Mouse (Mus musculus): ENCODE measurements around the gene Ms4a6b.
"Not testable (repeated sequence)": the region's sequence is repeated elsewhere in the genome, so short reads cannot be mapped to it uniquely, and the experiment has no call there.

Ms4a6b gene

GRCm38 (mm10) chr19:11516246-11516645, at the start of gene Ms4a6b:
TSS of gene Ms4a6b (plus strand) at chr19:11516512.
- DNase-seq (ENCODE audit: low read depth in 1 of 2, low spot score in 2 of 2): no peak

GRCm38 (mm10) chr19:11468361-11468760, 48.0 kb upstream of the Ms4a6b start:
- not testable (repeated sequence) for DNase-seq (ENCODE audit: low read depth in 1 of 2, low spot score in 2 of 2)

GRCm38 (mm10) chr19:11469215-11469614, 47.1 kb upstream of the Ms4a6b start, which contains the start of gene Ms4a6c:
TSS of gene Ms4a6c (plus strand) at chr19:11469366.
- DNase-seq (ENCODE audit: low read depth in 1 of 2, low spot score in 2 of 2): peak in 1 of 2 experiments; percentile 38

- no peak for DNase-seq (ENCODE audit: low read depth in 1 of 2, low spot score in 2 of 2)
Measured at GRCm38 (mm10) chr19:11479714-11480113, 36.6 kb upstream of the Ms4a6b start.

- DNase-seq (ENCODE audit: low read depth in 1 of 2, low spot score in 2 of 2): no peak
Measured at GRCm38 (mm10) chr19:11482684-11483083, 33.6 kb upstream of the Ms4a6b start.

GRCm38 (mm10) chr19:11483941-11484340, 32.4 kb upstream of the Ms4a6b start:
- no peak for DNase-seq (ENCODE audit: low read depth in 1 of 2, low spot score in 2 of 2)

- DNase-seq (ENCODE audit: low read depth in 1 of 2, low spot score in 2 of 2): no peak
Measured at GRCm38 (mm10) chr19:11484388-11484787, 31.9 kb upstream of the Ms4a6b start.

- DNase-seq (ENCODE audit: low read depth in 1 of 2, low spot score in 2 of 2): no peak
Measured at GRCm38 (mm10) chr19:11485266-11485665, 31.0 kb upstream of the Ms4a6b start.

GRCm38 (mm10) chr19:11485746-11486145, 30.6 kb upstream of the Ms4a6b start, which contains the start of gene Gm8369:
TSS of gene Gm8369 (plus strand) at chr19:11485938.
- no peak for DNase-seq (ENCODE audit: low read depth in 1 of 2, low spot score in 2 of 2)

GRCm38 (mm10) chr19:11486599-11486998, 29.7 kb upstream of the Ms4a6b start:
- no peak for DNase-seq (ENCODE audit: low read depth in 1 of 2, low spot score in 2 of 2)

GRCm38 (mm10) chr19:11491406-11492189, 24.7 kb upstream of the Ms4a6b start:
- DNase-seq (ENCODE audit: low read depth in 1 of 2, low spot score in 2 of 2): no peak

GRCm38 (mm10) chr19:11492671-11493070, 23.6 kb upstream of the Ms4a6b start:
- DNase-seq (ENCODE audit: low read depth in 1 of 2, low spot score in 2 of 2): no peak

- DNase-seq (ENCODE audit: low read depth in 1 of 2, low spot score in 2 of 2): peak in 1 of 2 experiments; percentile 14
Measured at GRCm38 (mm10) chr19:11494519-11494918, 21.8 kb upstream of the Ms4a6b start.

- no peak for DNase-seq (ENCODE audit: low read depth in 1 of 2, low spot score in 2 of 2)
Measured at GRCm38 (mm10) chr19:11496361-11496760, 20.0 kb upstream of the Ms4a6b start.

GRCm38 (mm10) chr19:11497300-11497699, 19.0 kb upstream of the Ms4a6b start:
- DNase-seq (ENCODE audit: low read depth in 1 of 2, low spot score in 2 of 2): not testable (repeated sequence)

- no peak for DNase-seq (ENCODE audit: low read depth in 1 of 2, low spot score in 2 of 2)
Measured at GRCm38 (mm10) chr19:11500796-11501195, 15.5 kb upstream of the Ms4a6b start.

- DNase-seq (ENCODE audit: low read depth in 1 of 2, low spot score in 2 of 2): no peak
Measured at GRCm38 (mm10) chr19:11501326-11501725, 15.0 kb upstream of the Ms4a6b start.

GRCm38 (mm10) chr19:11504857-11505256, 11.5 kb upstream of the Ms4a6b start:
- no peak for DNase-seq (ENCODE audit: low read depth in 1 of 2, low spot score in 2 of 2)

- no peak for DNase-seq (ENCODE audit: low read depth in 1 of 2, low spot score in 2 of 2)
Measured at GRCm38 (mm10) chr19:11513458-11513857, 2.9 kb upstream of the Ms4a6b start.

- no peak for DNase-seq (ENCODE audit: low read depth in 1 of 2, low spot score in 2 of 2)
Measured at GRCm38 (mm10) chr19:11516845-11517244, 533 bp downstream of the Ms4a6b start.

GRCm38 (mm10) chr19:11517373-11517772, 1.1 kb downstream of the Ms4a6b start:
- DNase-seq (ENCODE audit: low read depth in 1 of 2, low spot score in 2 of 2): peak in 1 of 2 experiments; percentile 32

- not testable (repeated sequence) for DNase-seq (ENCODE audit: low read depth in 1 of 2, low spot score in 2 of 2)
Measured at GRCm38 (mm10) chr19:11518356-11518755, 2.0 kb downstream of the Ms4a6b start.

- DNase-seq (ENCODE audit: low read depth in 1 of 2, low spot score in 2 of 2): no peak
Measured at GRCm38 (mm10) chr19:11520146-11520545, 3.8 kb downstream of the Ms4a6b start.

Measured in monocyte, adult 2 months (primary cell).